Mouse (Mus musculus): ENCODE data around the gene Pank2. TPM values are rescaled to one million over a fixed set of nuclear protein-coding genes. Genes with fewer than 3 reads are reported as not detected.

The Pank2 gene
- polyA plus RNA-seq (2015; fragmentation: Nextera tagmentation; extraction: Ambion mirVana): 22.3 and 26.7 TPM in 2 replicates

GRCm38 (mm10) chr2:131262213-131262672 is at the start of gene Pank2:
Gene Pank2, plus strand, starts transcription at chr2:131262495.
- Histone ChIP-seq H3K27me3 (replicated peaks; ENCODE audit: insufficient read depth, low read length) (no peaks in the 10 kb centered on the region), H3K36me3 (ENCODE audit: insufficient read depth, low read length) (no peaks in the 10 kb centered on the region), H3K4me3 (ENCODE audit: low read depth, low read length) (peak within 1 kb of the TSS; percentile 82), H3K9me3 (ENCODE audit: low read length) (no peaks in the 10 kb centered on the region), H3K4me1 (ENCODE audit: insufficient read depth, low read depth, low read length) (peaks cover 7% of the 10 kb centered on the region; the same call in 1 of the 2 replicates), H3K4me2 (replicated peaks; ENCODE audit: low read depth, low read length) (peak within 1 kb of the TSS; percentile 51), H3K9ac (replicated peaks; ENCODE audit: low read depth) (peak within 1 kb of the TSS; percentile 75), H3K27ac (ENCODE audit: low read length) (peak within 1 kb of the TSS; percentile 99)
- WGBS: under 1% methylated on average over 37 of the region's 49 CpGs
- peak; percentile 14; the same call in 1 of the 2 replicates for TF ChIP-seq CTCF (IDR thresholded peaks at IDR 0.05)
- no peak for TF ChIP-seq EP300 (IDR thresholded peaks at IDR 0.05)
- DNase-seq (ENCODE audit: low spot score) (peak; percentile 99), ATAC-seq (peak; percentile 99)

DNA sequence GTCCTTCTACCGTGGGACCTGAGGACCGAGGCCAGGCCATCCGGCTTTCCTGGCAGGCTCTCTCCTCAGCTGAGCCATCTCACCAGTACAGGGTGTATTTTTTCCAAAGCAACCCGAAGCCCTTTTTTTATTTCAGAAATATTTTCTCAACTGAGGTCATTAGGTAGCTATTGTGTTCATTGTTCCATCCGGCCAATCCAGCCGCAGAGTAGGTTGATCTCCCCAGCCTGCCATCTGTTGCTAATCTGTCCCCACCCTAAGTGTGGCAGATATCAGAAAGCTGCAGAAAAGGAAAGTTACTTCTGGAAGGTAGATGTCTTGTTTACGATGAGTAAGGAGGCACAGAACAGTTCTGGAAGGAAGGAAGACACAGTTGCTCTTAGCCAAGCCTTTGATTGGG is 48.5 kb upstream of the Pank2 start:
- DNase-seq (ENCODE audit: low spot score) (no peak), ATAC-seq (no peak)
- TF ChIP-seq CTCF (IDR thresholded peaks at IDR 0.05): no peak
- TF ChIP-seq EP300 (IDR thresholded peaks at IDR 0.05): no peak
- no peak overlapping the region for H3K4me3 ChIP-seq (ENCODE audit: low read depth, low read length)
- H3K27me3 ChIP-seq (replicated peaks; ENCODE audit: insufficient read depth, low read length): no peaks in the 10 kb centered on the region
- no peak overlapping the region for H3K27ac ChIP-seq (ENCODE audit: low read length)
- H3K4me2 ChIP-seq (replicated peaks; ENCODE audit: low read depth, low read length): no peak overlapping the region
- peaks cover 10% of the 10 kb centered on the region; the same call in 1 of the 2 replicates for H3K4me1 ChIP-seq (ENCODE audit: insufficient read depth, low read depth, low read length)
- H3K9ac ChIP-seq (replicated peaks; ENCODE audit: low read depth): no peak overlapping the region
- 82% methylated on average over 7 of the region's 7 CpGs for WGBS
- no peaks in the 10 kb centered on the region for H3K36me3 ChIP-seq (ENCODE audit: insufficient read depth, low read length)
- H3K9me3 ChIP-seq (ENCODE audit: low read length): no peaks in the 10 kb centered on the region

- Histone ChIP-seq H3K4me1 (ENCODE audit: insufficient read depth, low read depth, low read length) (peaks cover 2% of the 10 kb centered on the region; the same call in 1 of the 2 replicates), H3K36me3 (ENCODE audit: insufficient read depth, low read length) (no peaks in the 10 kb centered on the region), H3K9ac (replicated peaks; ENCODE audit: low read depth) (no peak overlapping the region), H3K27me3 (replicated peaks; ENCODE audit: insufficient read depth, low read length) (no peaks in the 10 kb centered on the region), H3K4me2 (replicated peaks; ENCODE audit: low read depth, low read length) (no peak overlapping the region), H3K4me3 (ENCODE audit: low read depth, low read length) (no peak overlapping the region), H3K27ac (ENCODE audit: low read length) (no peak overlapping the region), H3K9me3 (ENCODE audit: low read length) (no peaks in the 10 kb centered on the region)
- ATAC-seq (peak; percentile 31; the same call in 1 of the 2 replicates), DNase-seq (ENCODE audit: low spot score) (no peak)
- WGBS: 70% methylated on average over 7 of the region's 7 CpGs
- TF ChIP-seq EP300 (IDR thresholded peaks at IDR 0.05): no peak
- no peak for TF ChIP-seq CTCF (IDR thresholded peaks at IDR 0.05)
Measured at GRCm38 (mm10) chr2:131215941-131216858, 46.1 kb upstream of the Pank2 start.

DNA sequence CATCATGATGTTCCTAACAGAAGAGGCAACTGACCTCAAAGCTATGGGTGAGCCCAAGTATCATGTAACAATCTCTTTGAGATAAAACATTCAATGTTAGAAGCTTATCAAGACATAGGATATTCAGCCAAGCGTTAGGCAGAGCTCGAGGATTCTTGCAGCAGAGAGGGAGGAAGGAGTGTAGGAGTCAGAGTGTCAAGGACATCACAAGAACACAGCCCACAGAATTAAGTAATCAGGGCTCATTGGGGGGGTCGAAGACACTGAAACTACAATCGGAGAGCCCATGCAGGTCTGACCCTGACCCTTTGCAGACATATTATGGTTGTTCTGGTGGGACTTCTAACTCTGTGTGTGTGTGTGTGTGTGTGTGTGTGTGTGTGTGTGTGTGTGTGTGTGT is 42.3 kb upstream of the Pank2 start:
- H3K9me3 ChIP-seq (ENCODE audit: low read length): no peaks in the 10 kb centered on the region
- TF ChIP-seq EP300 (IDR thresholded peaks at IDR 0.05) (no peak), CTCF (IDR thresholded peaks at IDR 0.05) (no peak)
- no peaks in the 10 kb centered on the region for H3K4me1 ChIP-seq (ENCODE audit: insufficient read depth, low read depth, low read length)
- no peak overlapping the region for H3K27ac ChIP-seq (ENCODE audit: low read length)
- no peaks in the 10 kb centered on the region for H3K36me3 ChIP-seq (ENCODE audit: insufficient read depth, low read length)
- WGBS: 60% methylated on average over 4 of the region's 4 CpGs
- ATAC-seq (no peak), DNase-seq (ENCODE audit: low spot score) (no peak)
- H3K9ac ChIP-seq (replicated peaks; ENCODE audit: low read depth): no peak overlapping the region
- no peaks in the 10 kb centered on the region for H3K27me3 ChIP-seq (replicated peaks; ENCODE audit: insufficient read depth, low read length)
- H3K4me3 ChIP-seq (ENCODE audit: low read depth, low read length): no peak overlapping the region
- H3K4me2 ChIP-seq (replicated peaks; ENCODE audit: low read depth, low read length): no peak overlapping the region

DNA sequence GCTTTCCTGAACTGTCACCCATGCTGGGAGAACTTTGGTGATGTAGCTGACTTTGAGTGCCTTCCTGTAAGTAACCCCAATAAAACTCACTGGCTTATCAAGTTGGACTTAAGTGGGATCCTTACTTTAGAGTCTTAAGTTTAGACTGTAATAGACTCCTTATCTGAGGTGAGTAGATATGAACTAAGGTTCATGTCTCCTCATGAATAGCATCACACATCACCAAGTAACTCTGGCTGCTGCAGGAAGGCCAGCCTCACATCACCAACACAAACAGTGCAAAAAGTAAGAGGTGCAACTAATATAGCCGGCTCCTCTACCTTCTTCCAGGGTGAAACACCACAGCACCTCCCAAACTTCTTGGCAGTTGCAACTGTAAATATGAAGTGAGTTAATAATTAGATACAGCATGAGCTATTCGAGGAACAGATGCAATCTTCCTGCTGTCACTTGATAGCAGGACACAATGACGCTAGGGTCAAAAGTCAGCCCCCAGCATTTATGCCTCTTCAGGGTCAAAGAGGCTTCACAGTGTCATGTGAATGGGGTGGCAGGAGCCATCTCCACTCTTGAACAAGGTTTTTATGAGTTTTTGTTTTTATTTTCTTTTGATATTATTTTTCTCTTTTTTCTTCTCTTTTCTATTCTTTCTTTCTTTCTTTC is 40.3 kb upstream of the Pank2 start:
- DNase-seq (ENCODE audit: low spot score) (no peak), ATAC-seq (no peak)
- no peak overlapping the region for H3K9ac ChIP-seq (replicated peaks; ENCODE audit: low read depth)
- no peak overlapping the region for H3K27ac ChIP-seq (ENCODE audit: low read length)
- no peaks in the 10 kb centered on the region for H3K4me1 ChIP-seq (ENCODE audit: insufficient read depth, low read depth, low read length)
- 48% methylated on average over 3 of the region's 3 CpGs for WGBS
- H3K9me3 ChIP-seq (ENCODE audit: low read length): no peaks in the 10 kb centered on the region
- H3K4me3 ChIP-seq (ENCODE audit: low read depth, low read length): no peak overlapping the region
- TF ChIP-seq EP300 (IDR thresholded peaks at IDR 0.05): no peak
- TF ChIP-seq CTCF (IDR thresholded peaks at IDR 0.05): no peak
- H3K4me2 ChIP-seq (replicated peaks; ENCODE audit: low read depth, low read length): no peak overlapping the region
- no peaks in the 10 kb centered on the region for H3K27me3 ChIP-seq (replicated peaks; ENCODE audit: insufficient read depth, low read length)
- no peaks in the 10 kb centered on the region for H3K36me3 ChIP-seq (ENCODE audit: insufficient read depth, low read length)

DNA sequence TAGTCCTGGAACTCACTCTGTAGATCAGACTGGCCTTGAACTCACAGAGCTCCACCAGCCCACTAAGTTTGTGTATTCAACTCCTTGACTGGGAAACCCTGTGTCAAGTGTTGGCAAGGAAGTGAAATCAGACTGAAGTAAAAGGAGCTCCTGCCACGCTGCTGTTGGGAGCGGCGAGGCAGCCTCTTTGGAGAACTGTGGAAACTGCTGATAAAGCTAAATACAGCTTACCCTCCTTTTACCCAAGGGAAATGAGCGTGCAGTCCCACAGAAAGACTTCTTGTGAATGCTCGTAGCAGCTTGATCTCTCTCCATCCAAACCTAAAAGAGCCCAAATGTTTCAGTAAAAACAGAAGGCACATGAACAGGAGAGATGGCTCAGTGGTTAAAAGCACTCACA is 39.7 kb upstream of the Pank2 start:
- WGBS: 29% methylated on average over 5 of the region's 5 CpGs
- no peaks in the 10 kb centered on the region for H3K27me3 ChIP-seq (replicated peaks; ENCODE audit: insufficient read depth, low read length)
- no peak for TF ChIP-seq CTCF (IDR thresholded peaks at IDR 0.05)
- no peak for TF ChIP-seq EP300 (IDR thresholded peaks at IDR 0.05)
- H3K36me3 ChIP-seq (ENCODE audit: insufficient read depth, low read length): no peaks in the 10 kb centered on the region
- no peak overlapping the region for H3K4me2 ChIP-seq (replicated peaks; ENCODE audit: low read depth, low read length)
- peak; percentile 31 for DNase-seq (ENCODE audit: low spot score)
- H3K9ac ChIP-seq (replicated peaks; ENCODE audit: low read depth): no peak overlapping the region
- no peaks in the 10 kb centered on the region for H3K9me3 ChIP-seq (ENCODE audit: low read length)
- H3K4me1 ChIP-seq (ENCODE audit: insufficient read depth, low read depth, low read length): no peaks in the 10 kb centered on the region
- no peak overlapping the region for H3K4me3 ChIP-seq (ENCODE audit: low read depth, low read length)
- no peak overlapping the region for H3K27ac ChIP-seq (ENCODE audit: low read length)
- no peak for ATAC-seq
